Mouse (Mus musculus) liver, adult 2 months (tissue): ENCODE data around the gene Arid4a. TPM values are rescaled to one million over a fixed set of nuclear protein-coding genes. Genes with fewer than 3 reads are reported as not detected.
"Not testable (repeated sequence)": the region's sequence is repeated elsewhere in the genome, so short reads cannot be mapped to it uniquely, and the experiment has no call there.

Experiments
- DNase-seq: peaks from one replicate; pipeline ENCODE4 v3.0.0-alpha.2; 2011; ENCODE audit warnings: low read depth, low spot score; ENCODE audit errors: extremely low read depth
- H3K27ac ChIP-seq: fragments of 200-500 bp; replicated peaks from 2 replicates; pipeline ENCODE4 v1.5.1; 2012; ENCODE audit warnings: low read depth, mild to moderate bottlenecking, control low read depth, inconsistent platforms, low read length; ENCODE audit not compliant: insufficient read depth
- H3K27me3 ChIP-seq: fragments of 200-500 bp; 2 replicates; pipeline ENCODE4 v1.6.1; 2012; ENCODE audit warnings: mild to moderate bottlenecking, moderate library complexity, low read length, inconsistent platforms; ENCODE audit not compliant: control insufficient read depth, insufficient read depth
- H3K36me3 ChIP-seq: fragments of 200-500 bp; 2 replicates; pipeline ENCODE4 v1.6.1; 2012; ENCODE audit warnings: low read length, inconsistent platforms; ENCODE audit not compliant: control insufficient read depth, insufficient read depth
- H3K4me1 ChIP-seq: fragments of 200-500 bp; 2 replicates; pipeline ENCODE4 v1.6.1; 2011; ENCODE audit warnings: low read length; ENCODE audit not compliant: control insufficient read depth, insufficient read depth
- H3K4me3 ChIP-seq: fragments of 200-500 bp; 2 replicates; pipeline ENCODE4 v1.5.1; 2011; ENCODE audit warnings: low read depth, mild to moderate bottlenecking, control low read depth, low read length, moderate library complexity; ENCODE audit not compliant: insufficient read depth
- H3K79me2 ChIP-seq: fragments of 200-500 bp; 2 replicates; pipeline ENCODE4 v1.6.1; 2012; ENCODE audit warnings: inconsistent platforms, mild to moderate bottlenecking, low read length, moderate library complexity; ENCODE audit not compliant: control insufficient read depth, insufficient read depth
- H3K9ac ChIP-seq: fragments of 200-500 bp; 2 replicates; pipeline ENCODE4 v1.6.1; 2012; ENCODE audit warnings: low read depth, mild to moderate bottlenecking, control low read depth, inconsistent platforms, low read length
- CTCF ChIP-seq: fragments of 200-500 bp; IDR thresholded peaks from 2 replicates; pipeline ENCODE4 v1.5.1; 2011; ENCODE audit warnings: low read depth, low read length, control low read depth
- POLR2A ChIP-seq: fragments of 200-500 bp; IDR thresholded peaks from 2 replicates; pipeline ENCODE4 v1.6.1; 2011; ENCODE audit warnings: low read length, control low read depth; ENCODE audit not compliant: insufficient read depth; ENCODE audit errors: extremely low read depth
- WGBS: fragments of 180-500 bp; shearing (Covaris S2); methylation state at CpG from one replicate; pipeline ENCODE4 v1.1.7; 2018; 5-methylcytosine and 5-hydroxymethylcytosine counted together
- polyA plus RNA-seq: library from polyadenylated mRNA; depleted of rRNA; stranded (reverse); fragments of >200 nt; gene quantifications from 2 replicates; pipeline ENCODE4 v1.2.3, GENCODE M21; 2012
- total RNA-seq: library from RNA; depleted of rRNA; stranded (reverse); fragments of >200 nt; gene quantifications from 2 replicates; pipeline ENCODE4 v1.2.3, GENCODE M21; 2014

Gene Arid4a
- total and polyA plus RNA-seq, 2 experiments: 1.3 to 6.8 TPM

DNA sequence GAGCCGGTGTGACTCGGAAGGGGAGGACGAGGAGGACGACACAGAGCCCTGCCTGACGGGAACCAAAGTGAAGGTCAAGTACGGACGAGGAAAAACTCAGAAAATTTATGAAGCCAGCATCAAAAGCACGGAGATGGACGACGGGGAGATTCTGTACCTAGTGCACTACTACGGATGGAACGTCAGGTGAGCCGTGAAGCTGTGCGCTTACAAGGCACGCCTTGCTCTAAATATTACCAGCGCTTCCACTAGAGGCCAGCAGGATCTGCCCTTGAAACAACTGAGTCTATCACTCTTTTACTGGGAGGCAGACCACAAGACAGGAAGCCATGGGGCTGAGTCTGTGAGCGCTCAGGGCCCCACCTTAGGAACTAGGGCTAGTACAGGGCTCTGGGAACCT lies 54.1 kb downstream of the Arid4a start:
- Histone ChIP-seq H3K27ac (no peak overlapping the region), H3K4me1 (no peaks in the 10 kb centered on the region), H3K27me3 (no peaks in the 10 kb centered on the region), H3K9ac (no peak overlapping the region), H3K4me3 (no peak overlapping the region), H3K36me3 (peaks cover 71% of the 10 kb centered on the region), H3K79me2 (no peaks in the 10 kb centered on the region)
- WGBS: 96% methylated on average over 17 of the region's 17 CpGs
- TF ChIP-seq CTCF (no peak), POLR2A (no peak)
- DNase-seq: no peak

DNA sequence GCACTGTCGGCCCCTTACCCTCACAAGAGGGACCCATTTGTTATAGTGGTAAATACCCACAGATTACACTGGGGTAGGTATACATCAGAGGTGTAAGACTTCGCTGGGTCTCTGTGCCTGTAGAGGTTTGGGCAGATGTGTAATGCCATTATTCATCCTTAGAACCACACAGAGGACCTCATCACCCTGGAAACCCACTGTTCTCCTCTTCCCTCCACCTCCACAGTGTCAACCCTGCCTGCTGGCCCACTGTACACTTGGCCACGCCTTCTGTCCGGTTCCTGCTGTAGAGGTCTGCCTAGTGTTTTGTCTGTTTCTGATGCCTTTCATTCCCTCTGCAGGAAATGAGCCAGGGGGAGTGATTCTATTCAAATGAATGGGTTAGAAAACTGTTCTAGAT lies 56.3 kb downstream of the Arid4a start:
- Histone ChIP-seq H3K9ac (no peak overlapping the region), H3K36me3 (peaks cover 74% of the 10 kb centered on the region), H3K79me2 (no peaks in the 10 kb centered on the region), H3K4me1 (no peaks in the 10 kb centered on the region), H3K4me3 (no peak overlapping the region), H3K27ac (no peak overlapping the region), H3K27me3 (no peaks in the 10 kb centered on the region)
- TF ChIP-seq POLR2A (no peak), CTCF (no peak)
- WGBS: 93% methylated on average over 4 of the region's 4 CpGs
- no peak for DNase-seq

DNA sequence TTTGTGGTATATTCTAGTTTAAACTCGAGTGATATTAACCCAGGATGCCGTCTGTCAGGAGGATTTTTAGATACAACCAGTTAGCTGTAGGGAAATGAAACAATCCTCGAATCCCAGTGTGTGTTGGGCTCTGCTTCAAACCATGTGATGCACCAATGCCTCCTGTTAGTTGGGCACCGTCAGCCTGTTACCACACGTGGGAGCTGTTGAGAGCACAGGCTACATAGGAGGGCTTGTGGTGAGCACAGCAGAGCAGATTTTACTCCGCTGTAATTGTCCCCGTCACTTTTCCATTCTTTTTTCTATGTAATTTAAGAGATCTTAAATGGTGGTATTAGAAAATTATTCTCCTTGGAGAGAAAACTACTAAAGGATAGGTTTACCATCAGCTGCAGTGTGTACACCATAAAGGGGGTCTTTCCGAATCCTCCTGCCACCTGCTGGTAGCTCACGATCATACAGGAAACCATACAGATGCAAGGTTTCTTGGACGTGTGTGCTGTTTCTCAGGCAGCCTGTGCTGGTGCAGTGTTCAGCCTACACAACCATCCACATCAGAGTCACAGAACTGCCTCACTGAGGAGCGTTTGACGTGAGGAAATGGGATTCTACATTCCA lies 57.4 kb downstream of the Arid4a start:
- TF ChIP-seq POLR2A: no peak
- TF ChIP-seq CTCF: peak; percentile 26; the same call in 1 of the 2 replicates
- H3K27ac ChIP-seq: no peak overlapping the region
- H3K27me3 ChIP-seq: no peaks in the 10 kb centered on the region
- WGBS: 73% methylated on average over 12 of the region's 12 CpGs
- no peak overlapping the region for H3K9ac ChIP-seq
- H3K4me3 ChIP-seq: no peak overlapping the region
- peaks cover 63% of the 10 kb centered on the region for H3K36me3 ChIP-seq
- DNase-seq: no peak
- no peaks in the 10 kb centered on the region for H3K79me2 ChIP-seq
- H3K4me1 ChIP-seq: no peaks in the 10 kb centered on the region

DNA sequence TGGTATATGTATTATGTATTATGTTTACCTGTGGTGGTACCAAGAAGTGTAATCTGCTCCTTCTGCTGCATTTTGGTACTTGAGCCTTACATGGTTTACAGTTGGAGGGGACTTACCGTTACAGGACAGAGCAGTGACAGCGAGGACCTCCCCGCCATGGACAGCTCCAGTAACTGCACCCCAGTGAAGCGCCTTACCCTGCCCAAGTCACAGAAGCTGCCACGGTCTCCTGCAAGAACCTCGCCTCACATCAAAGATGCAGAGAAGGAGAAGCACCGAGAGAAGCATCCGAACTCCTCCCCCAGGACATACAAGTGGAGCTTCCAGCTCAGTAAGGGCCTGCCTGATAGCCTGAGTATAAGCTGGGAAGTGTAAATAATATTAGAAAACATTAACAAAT lies 70.5 kb downstream of the Arid4a start:
- H3K36me3 ChIP-seq: peaks cover 25% of the 10 kb centered on the region
- no peak overlapping the region for H3K4me3 ChIP-seq
- no peaks in the 10 kb centered on the region for H3K79me2 ChIP-seq
- WGBS: 97% methylated on average over 8 of the region's 8 CpGs
- no peak overlapping the region for H3K9ac ChIP-seq
- TF ChIP-seq POLR2A (no peak), CTCF (no peak)
- no peaks in the 10 kb centered on the region for H3K4me1 ChIP-seq
- H3K27me3 ChIP-seq: no peaks in the 10 kb centered on the region
- no peak for DNase-seq
- no peak overlapping the region for H3K27ac ChIP-seq

DNA sequence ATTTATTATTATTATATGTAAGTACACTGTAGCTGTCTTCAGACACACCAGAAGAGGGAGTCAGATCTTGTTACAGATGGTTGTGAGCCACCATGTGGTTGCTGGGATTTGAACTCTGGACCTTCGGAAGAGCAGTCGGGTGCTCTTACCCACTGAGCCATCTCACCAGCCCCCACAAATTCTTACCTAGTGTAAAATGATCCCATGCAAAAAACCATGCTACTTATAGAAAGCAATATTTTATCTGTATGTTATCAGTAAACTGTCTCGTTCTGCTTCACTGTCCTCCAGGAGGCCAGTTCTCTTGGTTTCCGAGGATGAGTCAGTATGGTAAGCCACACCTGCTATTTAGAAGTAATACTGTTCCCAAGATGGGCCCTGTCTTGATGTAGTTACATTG lies 88.5 kb downstream of the Arid4a start:
- DNase-seq, H3K4me1 ChIP-seq, H3K79me2 ChIP-seq, H3K9ac ChIP-seq, H3K36me3 ChIP-seq, H3K27me3 ChIP-seq, H3K27ac ChIP-seq, H3K4me3 ChIP-seq: not testable (repeated sequence)
- 82% methylated on average over 4 of the region's 4 CpGs for WGBS

DNA sequence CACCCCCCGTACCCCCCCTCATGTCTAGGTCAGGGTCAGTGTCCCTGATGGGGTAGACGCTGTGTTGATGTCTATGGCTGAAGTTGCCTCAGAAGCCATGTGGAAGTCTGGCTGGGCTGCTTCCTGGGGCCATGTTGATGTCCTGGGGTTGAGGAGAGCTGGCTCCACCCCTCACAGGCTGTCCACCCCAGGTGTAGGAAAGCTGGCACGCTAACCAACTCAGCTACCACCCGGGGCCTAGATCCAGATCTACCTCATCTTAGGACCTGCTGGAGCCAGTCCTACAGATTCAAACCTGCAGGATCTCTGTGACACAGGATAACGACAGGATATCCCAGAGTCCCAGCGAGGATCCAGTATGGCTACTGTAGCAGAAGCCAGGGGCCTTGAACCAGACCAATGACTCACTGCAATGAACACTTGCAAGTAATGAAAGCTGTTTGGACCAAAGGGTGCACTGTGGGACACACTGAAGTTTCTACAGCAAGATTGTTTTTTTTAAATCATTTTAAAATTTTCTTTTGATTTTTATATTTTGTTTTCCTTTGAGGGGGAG lies 91.5 kb downstream of the Arid4a start:
- Histone ChIP-seq H3K79me2 (no peaks in the 10 kb centered on the region), H3K36me3 (no peaks in the 10 kb centered on the region), H3K9ac (no peak overlapping the region), H3K4me1 (no peaks in the 10 kb centered on the region), H3K27ac (no peak overlapping the region), H3K27me3 (no peaks in the 10 kb centered on the region), H3K4me3 (no peak overlapping the region)
- no peak for DNase-seq
- 89% methylated on average over 6 of the region's 6 CpGs for WGBS
- TF ChIP-seq CTCF: no peak
- TF ChIP-seq POLR2A: no peak
